Mouse (Mus musculus) lung, adult 2 months (tissue): ENCODE data around the gene Spns2.

Experiments
- CTCF ChIP-seq: fragments of 200-500 bp; IDR thresholded peaks from 2 replicates; pipeline ENCODE4 v1.5.1; 2011; ENCODE audit warnings: mild to moderate bottlenecking, low read length, control low read depth; ENCODE audit not compliant: insufficient read depth
- POLR2A ChIP-seq: fragments of 200-500 bp; IDR thresholded peaks from 2 replicates; pipeline ENCODE4 v1.6.1; 2011; ENCODE audit warnings: low read depth, mild to moderate bottlenecking, control low read depth, low read length, borderline replicate concordance; ENCODE audit errors: extremely low read depth

DNA sequence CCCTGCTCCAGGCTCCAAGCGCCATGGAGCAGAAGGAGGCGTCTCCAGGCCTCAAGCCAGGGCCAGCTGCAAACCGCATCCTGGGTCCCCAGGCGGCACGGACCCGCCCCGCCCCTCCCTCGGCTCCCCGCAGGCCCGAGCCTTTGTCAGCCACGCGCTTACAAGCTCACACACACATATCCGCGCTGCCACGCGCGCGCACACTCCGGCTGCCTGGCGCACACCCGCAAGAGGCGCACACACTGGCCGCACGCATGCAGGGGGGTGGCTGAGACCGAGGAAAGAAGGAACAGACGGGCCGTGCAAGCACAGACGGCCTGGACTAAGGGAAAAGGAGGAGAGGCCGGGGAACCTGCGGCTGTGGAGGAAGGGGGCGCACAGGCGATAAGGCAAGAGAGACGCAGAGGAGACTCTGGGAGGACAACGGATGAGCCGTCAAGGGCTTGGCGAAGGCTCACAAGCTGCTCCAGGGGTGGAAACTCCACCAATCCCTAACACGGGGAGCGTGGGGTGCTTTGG, 892 bp downstream of the Spns2 start:
- TF ChIP-seq POLR2A: no peak
- no peak for TF ChIP-seq CTCF
